Mouse (Mus musculus) lung, embryonic 15.5 days (tissue): Measurements from ENCODE around the gene Glis2. TPM values are rescaled to one million over a fixed set of nuclear protein-coding genes. Genes with fewer than 3 reads are reported as not detected.

Experiments
- ATAC-seq: fragments of 200-750 bp; cut with Nextera tagmentation; 2 replicates; pipeline ENCODE4 v1.8.0; 2017; ENCODE audit warnings: moderate number of reproducible peaks, borderline replicate concordance; ENCODE audit not compliant: low FRiP score, low TSS enrichment; ENCODE audit errors: extremely low read depth
- H3K27ac ChIP-seq: fragments of 300-500 bp; sonication (generic); 2 replicates; pipeline ENCODE4 v1.5.1; 2015; ENCODE audit warnings: moderate library complexity, mild to moderate bottlenecking, inconsistent platforms
- H3K27me3 ChIP-seq: fragments of 300-500 bp; sonication (generic); 2 replicates; pipeline ENCODE4 v1.6.1; 2015; ENCODE audit warnings: inconsistent platforms
- H3K36me3 ChIP-seq: fragments of 300-500 bp; sonication (generic); 2 replicates; pipeline ENCODE4 v1.6.1; 2015; ENCODE audit warnings: inconsistent platforms
- H3K4me1 ChIP-seq: fragments of 300-500 bp; sonication (generic); 2 replicates; pipeline ENCODE4 v1.6.1; 2015; ENCODE audit warnings: inconsistent platforms
- H3K4me2 ChIP-seq: fragments of 300-500 bp; sonication (generic); 2 replicates; pipeline ENCODE4 v1.6.1; 2015; ENCODE audit warnings: inconsistent platforms, mild to moderate bottlenecking, moderate library complexity
- H3K4me3 ChIP-seq: fragments of 300-500 bp; sonication (generic); 2 replicates; pipeline ENCODE4 v1.5.1; 2015; ENCODE audit warnings: mild to moderate bottlenecking, inconsistent platforms
- H3K9ac ChIP-seq: fragments of 300-500 bp; sonication (generic); 2 replicates; pipeline ENCODE4 v1.6.1; 2015; ENCODE audit warnings: inconsistent platforms
- H3K9me3 ChIP-seq: fragments of 300-500 bp; sonication (generic); 2 replicates; pipeline ENCODE4 v1.6.1; 2016; ENCODE audit warnings: inconsistent platforms
- WGBS: fragments of 180-500 bp; shearing (Covaris S2); methylation state at CpG from one replicate; pipeline ENCODE4 v1.1.7; 2015; 5-methylcytosine and 5-hydroxymethylcytosine counted together
- polyA plus RNA-seq: library from polyadenylated mRNA; unstranded; fragments of >200 nt; fragmentation: Nextera tagmentation; extraction: Ambion mirVana; gene quantifications from 2 replicates; pipeline ENCODE4 v1.2.1, GENCODE M21; 2015

The Glis2 gene
- polyA plus RNA-seq, 1 experiment from 2014 or later, result 24.0 TPM

DNA sequence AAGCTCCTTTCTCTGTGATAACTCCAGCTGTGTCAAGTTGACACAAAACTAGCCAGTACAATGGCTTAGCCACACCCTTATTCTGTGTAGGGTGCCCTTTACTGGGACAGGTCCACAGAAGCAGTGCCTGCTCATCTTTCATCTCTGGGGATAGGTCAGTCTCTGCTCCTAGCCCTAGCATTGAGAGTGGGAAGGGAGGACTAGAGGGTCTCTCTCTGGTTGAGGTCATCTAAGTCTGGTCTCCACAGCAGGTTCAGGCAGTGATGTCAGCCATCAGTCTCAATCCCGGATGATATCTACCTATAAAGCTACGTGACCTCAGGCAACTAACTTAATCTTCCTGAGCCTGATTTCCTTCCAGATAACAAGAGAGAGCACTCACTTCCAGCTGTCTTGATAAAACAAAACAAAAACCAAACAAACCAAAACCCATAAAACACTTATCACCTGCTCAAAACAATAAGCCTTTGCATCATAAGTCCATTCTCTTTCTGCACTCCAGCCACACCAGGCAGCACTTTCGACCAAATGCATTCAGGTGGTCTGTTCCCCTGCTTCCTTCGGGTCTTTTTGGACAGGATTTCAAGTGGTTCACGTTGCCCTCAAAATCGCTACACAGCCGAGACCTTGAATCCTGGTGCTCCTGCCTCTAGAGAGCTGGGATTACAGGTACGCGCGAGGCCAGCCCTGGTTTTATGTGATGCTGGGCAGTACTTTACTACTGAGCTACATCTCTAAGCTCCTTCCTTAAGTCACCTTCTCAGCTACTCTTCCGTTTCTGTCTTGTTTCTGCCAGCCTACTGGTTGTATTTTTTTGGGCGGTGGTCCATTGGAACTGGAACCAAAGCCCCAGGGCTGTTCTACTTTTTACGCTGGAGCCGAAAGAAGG, 8.6 kb upstream of the Glis2 start:
- 4% methylated on average over 14 of the region's 14 CpGs for WGBS

DNA sequence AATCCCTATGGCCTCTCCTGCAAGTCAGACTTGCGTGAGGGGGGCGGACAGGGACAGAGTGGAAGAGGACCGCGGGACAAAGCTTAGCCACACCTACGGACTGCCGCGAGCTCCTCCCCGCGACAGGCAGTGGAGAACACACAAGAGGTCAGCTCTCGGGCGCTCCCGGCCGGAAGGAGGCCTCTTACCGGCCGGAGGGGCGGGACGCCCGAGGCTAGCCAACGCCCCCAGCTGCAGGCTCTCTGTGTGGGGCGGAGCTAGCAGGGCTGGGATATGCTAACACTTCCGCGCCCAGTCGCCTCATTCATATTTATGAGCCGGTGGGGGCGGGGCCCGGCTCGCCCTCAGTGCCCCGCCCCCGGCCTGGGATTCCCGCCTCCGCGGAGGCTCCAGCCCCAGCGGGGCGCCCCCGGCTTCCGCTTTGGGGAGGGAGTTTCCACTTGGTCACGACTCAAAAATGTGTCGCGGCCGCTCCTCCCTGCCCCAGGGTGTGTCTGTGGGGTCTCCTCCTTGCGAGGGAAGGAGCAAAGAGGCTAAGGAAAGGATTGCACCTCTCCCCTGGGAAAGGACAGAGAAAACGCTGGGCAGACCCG, 7.9 kb upstream of the Glis2 start:
- no peaks in the 10 kb centered on the region for H3K9me3 ChIP-seq
- peaks cover 22% of the 10 kb centered on the region for H3K4me1 ChIP-seq
- peak overlapping the region; percentile 93 for H3K27ac ChIP-seq
- ATAC-seq, result peak; percentile 100
- H3K4me2 ChIP-seq, result peak overlapping the region; percentile 59
- no peaks in the 10 kb centered on the region for H3K27me3 ChIP-seq
- peak overlapping the region; percentile 36 for H3K9ac ChIP-seq
- under 1% methylated on average over 43 of the region's 43 CpGs for WGBS
- H3K36me3 ChIP-seq, result peaks cover 10% of the 10 kb centered on the region; the same call in 1 of the 2 replicates
- peak overlapping the region; percentile 41 for H3K4me3 ChIP-seq

More for the DNA sequence above, 8.6 kb upstream of the Glis2 start:
- no peaks in the 10 kb centered on the region for H3K27me3 ChIP-seq
- peak overlapping the region; percentile 59 for H3K4me2 ChIP-seq
- H3K4me3 ChIP-seq, result peak overlapping the region; percentile 41
- H3K27ac ChIP-seq, result peak overlapping the region; percentile 93
- peaks cover 8% of the 10 kb centered on the region; the same call in 1 of the 2 replicates for H3K36me3 ChIP-seq
- peaks cover 22% of the 10 kb centered on the region for H3K4me1 ChIP-seq
- H3K9ac ChIP-seq, result peak overlapping the region; percentile 28
- H3K9me3 ChIP-seq, result no peaks in the 10 kb centered on the region
- peak; percentile 15; the same call in 1 of the 2 replicates for ATAC-seq

DNA sequence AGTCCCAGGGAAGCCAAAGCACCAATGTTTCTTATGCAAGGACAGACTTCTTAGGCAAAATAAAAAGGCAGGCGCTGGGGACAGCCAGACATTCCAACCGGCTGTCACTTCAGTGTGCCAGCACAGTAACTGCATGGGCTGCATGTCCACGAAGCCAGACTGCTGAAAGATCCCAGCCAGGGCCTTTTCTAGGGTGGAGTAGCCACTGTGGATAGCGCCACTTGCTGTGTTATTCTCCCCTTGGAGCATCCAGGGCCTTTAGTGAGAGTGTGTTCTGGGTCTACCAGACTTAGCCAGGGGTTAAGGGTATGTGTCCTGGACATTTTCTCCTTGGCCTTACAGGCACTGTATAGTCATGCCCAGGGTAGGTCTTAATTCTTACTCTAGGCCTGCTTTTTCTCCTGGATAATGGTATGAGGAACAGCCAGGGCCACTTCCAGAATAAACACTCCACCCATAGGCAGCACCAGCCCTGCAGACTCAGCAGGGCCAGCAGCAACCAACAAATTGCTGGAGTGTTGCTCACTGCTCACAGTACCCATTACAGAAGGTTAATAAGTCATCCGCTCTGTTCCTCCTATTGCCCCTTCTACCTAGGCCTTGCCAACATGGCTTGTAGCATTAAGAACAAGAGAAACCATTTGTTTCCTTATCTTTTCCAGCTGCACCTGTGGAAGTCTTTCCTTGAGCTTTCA, 6.8 kb upstream of the Glis2 start:
- Histone ChIP-seq H3K27ac (peak overlapping the region; percentile 93), H3K36me3 (peaks cover 14% of the 10 kb centered on the region; the same call in 1 of the 2 replicates), H3K9ac (no peak overlapping the region), H3K4me1 (peaks cover 32% of the 10 kb centered on the region), H3K4me3 (no peak overlapping the region), H3K27me3 (no peaks in the 10 kb centered on the region), H3K4me2 (no peak overlapping the region), H3K9me3 (no peaks in the 10 kb centered on the region)
- 50% methylated on average over 5 of the region's 5 CpGs for WGBS
- ATAC-seq, result no peak

DNA sequence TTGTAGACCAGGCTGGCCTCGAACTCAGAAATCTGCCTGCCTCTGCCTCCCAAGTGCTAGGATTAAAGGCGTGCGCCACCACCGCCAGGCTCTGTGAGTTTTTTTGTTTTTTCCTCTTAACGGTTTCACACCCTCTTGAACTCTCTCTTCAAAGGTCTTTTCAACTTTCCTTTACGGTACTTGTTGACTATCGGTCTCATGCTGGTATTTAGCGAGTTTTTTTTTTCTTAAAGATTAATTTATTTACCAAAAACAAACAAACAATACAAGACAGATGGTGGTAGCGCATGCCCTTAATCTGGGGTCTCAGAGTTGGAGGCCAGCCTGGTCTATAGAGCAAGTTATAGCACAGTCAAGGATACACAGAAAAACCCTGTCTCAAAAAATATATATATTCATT, 4.3 kb upstream of the Glis2 start:
- no peaks in the 10 kb centered on the region for H3K9me3 ChIP-seq
- peaks cover 14% of the 10 kb centered on the region; the same call in 1 of the 2 replicates for H3K36me3 ChIP-seq
- H3K9ac ChIP-seq, result no peak overlapping the region
- H3K4me2 ChIP-seq, result no peak overlapping the region
- peaks cover 47% of the 10 kb centered on the region for H3K4me1 ChIP-seq
- no peak overlapping the region for H3K4me3 ChIP-seq
- H3K27ac ChIP-seq, result no peak overlapping the region
- WGBS, result 93% methylated on average over 9 of the region's 9 CpGs
- ATAC-seq, result no peak
- no peaks in the 10 kb centered on the region for H3K27me3 ChIP-seq

DNA sequence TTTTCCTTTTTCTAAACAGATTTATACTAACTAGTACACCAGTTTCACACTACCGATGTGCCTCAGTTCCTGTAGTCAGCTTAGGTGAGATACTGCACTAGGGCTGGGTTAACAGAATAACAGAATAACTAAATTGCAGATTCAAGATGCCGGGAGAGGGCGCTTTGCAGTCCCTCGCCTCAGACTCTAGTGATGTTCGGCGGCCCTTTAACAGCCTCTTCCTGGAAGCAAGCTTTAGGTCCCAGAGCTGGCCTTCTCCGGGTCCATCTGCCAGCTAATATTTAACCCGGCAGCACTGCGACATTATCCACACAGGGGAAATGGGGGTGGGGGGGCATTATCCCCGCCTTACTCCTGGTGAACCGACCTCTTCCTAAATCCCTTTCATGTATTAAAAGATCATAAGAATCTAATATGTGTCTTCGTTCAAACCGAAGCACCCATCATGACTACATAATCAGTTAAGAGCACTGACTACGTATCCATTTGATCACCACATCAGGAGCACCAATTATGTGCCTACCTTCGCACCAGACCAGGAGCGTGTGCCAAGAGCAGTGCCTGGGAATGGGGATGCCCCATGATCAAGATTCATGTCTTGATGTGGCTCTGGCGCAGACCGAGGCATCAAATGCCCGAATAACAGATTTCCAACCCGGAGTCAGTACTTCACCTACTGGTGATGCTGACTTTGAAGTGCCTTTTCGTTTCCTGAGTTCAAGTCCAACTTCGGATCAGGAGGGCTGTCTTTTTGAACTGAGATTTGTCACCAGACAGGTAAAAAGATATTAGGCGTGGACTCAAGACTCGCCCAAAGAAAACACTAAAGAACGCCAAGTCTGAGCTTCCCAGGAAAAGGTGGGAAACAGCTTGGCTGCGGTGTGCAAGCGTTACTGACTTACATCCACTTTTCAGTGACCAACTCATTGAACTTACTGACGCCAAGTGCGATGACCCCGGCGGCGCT, 1.3 kb upstream of the Glis2 start:
- Histone ChIP-seq H3K4me1 (peaks cover 57% of the 10 kb centered on the region), H3K4me2 (peak overlapping the region; percentile 82), H3K9me3 (no peaks in the 10 kb centered on the region), H3K36me3 (peaks cover 14% of the 10 kb centered on the region; the same call in 1 of the 2 replicates), H3K4me3 (peak overlapping the region; percentile 84), H3K9ac (peak overlapping the region; percentile 90), H3K27me3 (no peaks in the 10 kb centered on the region), H3K27ac (peak overlapping the region; percentile 95)
- ATAC-seq, result no peak
- 10% methylated on average over 32 of the region's 32 CpGs for WGBS

DNA sequence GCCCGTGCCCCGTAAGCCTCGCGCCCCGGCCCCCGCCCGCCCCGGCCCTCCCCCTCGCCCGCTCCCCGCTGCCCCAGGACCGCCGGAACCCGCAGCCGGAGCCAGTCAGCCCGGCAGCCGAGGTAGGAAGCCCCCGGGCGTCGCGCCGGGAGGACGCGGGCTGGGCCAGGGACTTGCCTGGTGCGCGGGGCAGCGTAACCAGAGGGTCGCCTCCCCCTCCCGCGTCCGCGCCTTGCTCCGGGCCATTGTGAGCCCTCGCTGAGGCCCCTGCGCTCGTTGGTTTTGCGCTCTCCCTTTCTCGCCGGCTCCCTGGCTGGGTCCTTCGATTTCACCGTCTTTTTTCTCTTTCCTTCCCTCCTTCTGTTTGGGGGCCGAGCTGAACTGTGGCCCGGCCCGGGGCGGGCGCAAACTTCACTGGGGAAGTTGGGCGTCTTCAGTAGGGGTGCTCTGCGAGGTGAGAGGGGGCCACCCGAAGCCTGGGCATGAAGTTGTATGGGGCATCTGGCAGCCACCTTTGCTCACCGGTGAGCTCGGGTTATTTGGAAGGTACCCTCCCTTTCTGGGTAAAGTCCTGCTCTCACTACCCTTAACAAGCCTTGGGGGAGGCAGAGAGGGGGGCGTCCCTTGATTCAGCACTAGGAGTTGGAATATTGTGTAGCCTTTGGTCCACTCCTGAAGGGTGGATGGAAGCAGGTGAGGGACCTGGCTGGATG, 457 bp downstream of the Glis2 start:
- Histone ChIP-seq H3K4me1 (peaks cover 68% of the 10 kb centered on the region), H3K36me3 (peaks cover 14% of the 10 kb centered on the region; the same call in 1 of the 2 replicates), H3K27me3 (no peaks in the 10 kb centered on the region), H3K4me2 (peak overlapping the region; percentile 82), H3K9me3 (no peaks in the 10 kb centered on the region), H3K9ac (peak overlapping the region; percentile 90), H3K27ac (peak overlapping the region; percentile 95), H3K4me3 (peak overlapping the region; percentile 84)
- ATAC-seq, result peak; percentile 20; the same call in 1 of the 2 replicates
- 0% methylated on average over 40 of the region's 52 CpGs for WGBS

DNA sequence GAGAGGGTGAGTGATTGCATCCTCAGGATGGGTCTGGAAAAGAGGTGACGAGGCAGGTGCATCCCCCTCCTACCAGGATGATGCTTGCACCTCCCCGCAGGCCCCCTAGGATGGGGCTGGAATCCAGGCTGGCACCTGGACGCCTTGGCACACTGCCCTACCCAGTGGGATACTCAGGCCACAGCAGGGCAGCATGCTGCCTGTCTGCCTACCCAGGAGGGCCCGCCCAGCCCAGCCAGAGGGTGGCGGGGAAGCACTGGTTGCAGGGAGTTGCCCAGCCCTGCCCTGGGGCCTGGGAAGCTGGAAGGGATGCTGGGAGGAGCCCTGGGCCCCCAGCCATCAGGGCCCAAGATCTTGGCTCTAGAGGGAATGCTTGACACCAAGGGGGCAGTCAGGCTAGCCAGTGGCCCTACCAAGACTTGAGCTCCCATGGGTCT, 1.0 kb downstream of the Glis2 start:
- WGBS, result 8% methylated on average over 5 of the region's 5 CpGs
- ATAC-seq, result peak; percentile 11; the same call in 1 of the 2 replicates
- Histone ChIP-seq H3K4me3 (peak overlapping the region; percentile 84), H3K9ac (peak overlapping the region; percentile 90), H3K27ac (peak overlapping the region; percentile 95), H3K36me3 (peaks cover 10% of the 10 kb centered on the region; the same call in 1 of the 2 replicates), H3K4me2 (peak overlapping the region; percentile 82), H3K27me3 (no peaks in the 10 kb centered on the region), H3K9me3 (no peaks in the 10 kb centered on the region), H3K4me1 (peaks cover 72% of the 10 kb centered on the region)

DNA sequence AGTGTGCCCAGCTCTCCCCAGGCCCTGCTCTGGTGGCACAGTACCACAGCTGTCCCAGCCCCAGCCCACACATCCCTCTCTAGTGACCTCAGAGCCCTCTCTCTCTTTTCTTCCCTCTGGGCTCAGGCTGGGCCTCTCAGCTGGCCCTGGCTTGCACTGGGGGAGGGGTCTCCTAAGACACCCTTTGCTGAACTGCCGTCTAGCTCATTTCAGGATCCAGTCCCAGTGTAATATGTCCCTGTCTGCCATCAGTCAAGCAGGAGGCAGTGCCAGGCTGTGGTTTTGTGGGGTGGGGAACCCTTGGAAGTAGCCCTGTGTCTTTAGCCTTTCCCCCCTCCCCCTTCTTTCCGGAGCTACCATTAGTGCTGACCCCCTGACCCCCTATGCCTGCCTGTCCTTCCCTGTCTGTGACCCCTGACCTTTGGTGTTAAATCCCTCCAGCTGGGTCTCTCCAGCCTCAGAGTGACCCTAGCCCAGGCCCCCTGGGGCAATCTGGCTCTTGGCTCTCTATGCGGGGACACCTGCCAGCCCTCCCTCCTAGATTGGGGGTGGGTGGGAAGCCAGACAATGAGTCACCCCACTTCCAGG, 1.7 kb downstream of the Glis2 start:
- Histone ChIP-seq H3K9ac (peak overlapping the region; percentile 90), H3K36me3 (0 out of 2 replicates have a peak, but pooled peaks cover 4% of the 10 kb centered on the region), H3K4me2 (peak overlapping the region; percentile 82), H3K27ac (peak overlapping the region; percentile 95), H3K27me3 (no peaks in the 10 kb centered on the region), H3K4me3 (peak overlapping the region; percentile 84), H3K4me1 (peaks cover 77% of the 10 kb centered on the region), H3K9me3 (no peaks in the 10 kb centered on the region)
- WGBS, result 15% methylated on average over 3 of the region's 3 CpGs
- ATAC-seq, result peak; percentile 6; the same call in 1 of the 2 replicates

DNA sequence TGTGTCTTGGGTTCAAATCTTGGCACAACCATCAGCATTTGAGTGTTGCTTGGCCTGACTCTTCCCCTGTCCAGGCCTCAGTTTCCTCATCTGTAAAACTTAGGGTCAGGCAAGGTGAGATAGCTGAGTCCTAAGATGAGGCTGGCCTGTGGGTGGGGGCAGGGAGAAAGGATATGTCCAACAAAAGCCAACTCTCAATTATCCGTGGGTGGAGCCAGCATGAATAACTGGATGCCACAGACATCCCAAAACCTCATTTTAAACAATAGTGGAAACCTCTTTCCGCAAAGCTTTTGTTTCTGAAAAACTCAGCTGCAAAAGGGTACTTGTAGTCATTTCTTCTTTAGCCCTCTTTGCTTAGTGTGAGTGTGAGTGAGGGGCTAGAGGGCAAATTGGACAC, 2.3 kb downstream of the Glis2 start:
- no peak overlapping the region for H3K9ac ChIP-seq
- peaks cover 77% of the 10 kb centered on the region for H3K4me1 ChIP-seq
- H3K4me2 ChIP-seq, result peak overlapping the region; percentile 82
- H3K27me3 ChIP-seq, result no peaks in the 10 kb centered on the region
- H3K4me3 ChIP-seq, result peak overlapping the region; percentile 84
- peak overlapping the region; percentile 54 for H3K27ac ChIP-seq
- 49% methylated on average over 2 of the region's 2 CpGs for WGBS
- H3K9me3 ChIP-seq, result no peaks in the 10 kb centered on the region
- H3K36me3 ChIP-seq, result 0 out of 2 replicates have a peak, but pooled peaks cover 2% of the 10 kb centered on the region
- no peak for ATAC-seq

DNA sequence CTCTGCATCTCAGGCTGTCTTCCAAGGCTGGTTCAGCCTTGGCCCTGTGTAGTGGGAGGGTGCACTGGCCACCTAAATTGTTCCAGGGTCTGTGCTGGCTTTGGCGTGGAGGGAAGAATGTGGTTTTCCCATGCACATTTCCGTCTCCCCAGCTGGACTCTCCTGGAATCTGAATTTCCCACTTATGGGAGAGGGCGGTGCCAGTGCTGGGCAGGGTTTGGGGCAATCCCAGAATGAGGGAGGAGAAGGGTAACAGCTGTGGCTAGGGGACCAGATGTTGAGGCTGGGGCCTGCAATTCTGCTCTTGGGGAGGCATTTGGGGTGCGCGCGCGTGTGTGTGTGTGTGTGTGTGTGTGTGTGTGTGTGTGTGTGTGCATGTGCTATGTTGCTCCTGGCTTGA, 2.8 kb downstream of the Glis2 start:
- Histone ChIP-seq H3K9me3 (no peaks in the 10 kb centered on the region), H3K36me3 (no peaks in the 10 kb centered on the region), H3K27ac (peak overlapping the region; percentile 54), H3K9ac (no peak overlapping the region), H3K4me2 (peak overlapping the region; percentile 82), H3K4me3 (peak overlapping the region; percentile 11; the same call in 1 of the 2 replicates), H3K27me3 (no peaks in the 10 kb centered on the region), H3K4me1 (peaks cover 77% of the 10 kb centered on the region)
- 42% methylated on average over 7 of the region's 7 CpGs for WGBS
- no peak for ATAC-seq
